Mouse (Mus musculus): ENCODE measurements around the gene Tmtc4.

DNA sequence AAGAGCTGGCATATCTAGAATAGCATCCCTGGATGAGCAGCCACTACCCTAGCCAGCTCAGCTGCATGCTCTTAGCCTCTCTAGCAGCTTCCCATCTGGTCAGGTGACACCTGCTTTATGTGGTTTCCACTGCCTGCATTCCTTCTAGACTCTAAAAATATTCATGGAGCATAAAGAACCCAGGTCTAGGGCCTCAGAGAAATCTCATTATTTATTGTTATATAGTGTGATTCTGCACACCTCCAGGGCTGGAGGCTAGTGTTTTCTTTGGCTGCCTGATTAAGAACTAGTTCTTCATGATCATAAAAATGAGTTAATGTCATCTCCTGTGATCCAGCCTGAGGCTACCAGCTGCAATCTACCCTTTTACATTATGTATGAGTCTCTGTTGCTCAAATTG lies 39.1 kb upstream of the Tmtc4 start:
- TF ChIP-seq CTCF (IDR thresholded peaks at IDR 0.05) = no peak
- no peak for TF ChIP-seq POLR2A (IDR thresholded peaks at IDR 0.05; ENCODE audit: insufficient read depth, low read depth, low read length)

Data from heart, adult 2 months (tissue).